Mouse (Mus musculus) heart, adult 2 months (tissue): ENCODE results near the gene Plb1. TPM values are rescaled to one million over a fixed set of nuclear protein-coding genes. Genes with fewer than 3 reads are reported as not detected.
A peak's percentile ranks its signal among the peaks of the same experiment; 100 is the strongest.

ENCODE experiments used
- DNase-seq, 2 experiments: peaks; one replicate each; pipeline ENCODE4 v3.0.0; 2021
- H3K27ac ChIP-seq: fragments of 200-600 bp; 2 replicates; pipeline ENCODE4 v1.8.1; 2022
- H3K27me3 ChIP-seq: fragments of 200-500 bp; 2 replicates; pipeline ENCODE4 v1.6.1; 2012; ENCODE audit warnings: mild to moderate bottlenecking, low read length, inconsistent platforms, mixed read lengths; ENCODE audit not compliant: control insufficient read depth, insufficient read depth
- H3K36me3 ChIP-seq: fragments of 200-500 bp; 2 replicates; pipeline ENCODE4 v1.6.1; 2012; ENCODE audit warnings: low read length, inconsistent platforms; ENCODE audit not compliant: control insufficient read depth, insufficient read depth
- H3K4me1 ChIP-seq: fragments of 200-500 bp; 2 replicates; pipeline ENCODE4 v1.6.1; 2011; ENCODE audit warnings: low read length; ENCODE audit not compliant: control insufficient read depth, insufficient read depth
- H3K4me3 ChIP-seq: fragments of 200-600 bp; 2 replicates; pipeline ENCODE4 v1.8.1; 2022
- H3K79me2 ChIP-seq: fragments of 200-500 bp; replicated peaks from 2 replicates; pipeline ENCODE4 v1.6.1; 2012; ENCODE audit warnings: mild to moderate bottlenecking, inconsistent platforms, low read length, moderate library complexity, mixed read lengths; ENCODE audit not compliant: control insufficient read depth, insufficient read depth
- H3K9ac ChIP-seq: fragments of 200-500 bp; 2 replicates; pipeline ENCODE4 v1.6.1; 2012; ENCODE audit warnings: low read depth, mild to moderate bottlenecking, control low read depth, inconsistent platforms, low read length, mixed read lengths
- CTCF ChIP-seq: fragments of 200-600 bp; IDR thresholded peaks from 2 replicates; pipeline ENCODE4 v1.8.1; 2022; ENCODE audit warnings: antibody characterized with exemption, mild to moderate bottlenecking, moderate library complexity
- EP300 ChIP-seq: fragments of 200-500 bp; IDR thresholded peaks from 2 replicates; pipeline ENCODE4 v1.6.1; 2011; ENCODE audit warnings: low read depth, low read length, control low read depth; ENCODE audit not compliant: insufficient read depth
- POLR2A ChIP-seq: fragments of 200-500 bp; IDR thresholded peaks from 2 replicates; pipeline ENCODE4 v1.6.1; 2011; ENCODE audit warnings: mild to moderate bottlenecking, low read depth, low read length, control low read depth; ENCODE audit not compliant: insufficient read depth
- WGBS: fragments of 180-500 bp; shearing (Covaris S2); methylation state at CpG from one replicate; pipeline ENCODE4 v1.1.7; 2018; 5-methylcytosine and 5-hydroxymethylcytosine counted together
- intact Hi-C: fragments of 180-260 bp; cut with DNase I; formaldehyde crosslinking; loops from one replicate; pipeline ENCODE4 v1.15.1; 2025
- polyA plus RNA-seq: library from polyadenylated mRNA; depleted of rRNA; stranded (reverse); fragments of >200 nt; gene quantifications from 2 replicates; pipeline ENCODE4 v1.2.3, GENCODE M21; 2012
- total RNA-seq, 2 experiments: library from RNA; stranded (reverse); gene quantifications; 2 replicates each; pipeline ENCODE4 v1.2.3; 2021

Plb1 gene
- total and polyA plus RNA-seq, 3 experiments: 0.82 to 1.6 (median 1.5) TPM

DNA sequence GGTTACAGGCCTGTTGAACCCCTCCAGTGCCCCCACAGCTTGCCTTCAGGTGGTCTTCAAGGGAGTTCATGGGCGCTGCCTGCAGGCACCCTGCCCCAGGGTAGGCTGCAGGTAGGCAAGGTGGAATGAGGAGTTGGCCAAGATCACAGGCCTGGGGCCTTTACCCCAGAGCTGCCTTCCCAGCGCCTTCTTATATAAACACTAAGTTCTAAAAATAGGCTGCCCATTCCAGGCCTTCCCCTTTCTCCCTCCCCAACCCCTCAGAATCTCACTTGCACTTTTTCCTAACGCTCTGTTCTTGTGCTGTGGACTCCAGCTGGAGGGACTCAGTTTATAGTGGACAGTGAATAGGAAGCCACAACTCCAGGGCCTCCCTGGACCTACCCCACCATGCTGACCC, 117.2 kb downstream of the Plb1 start:
- DNase-seq: peak in 1 of 2 experiments; percentile 33
- H3K79me2 ChIP-seq: no peaks in the 10 kb centered on the region
- no peaks in the 10 kb centered on the region for H3K27me3 ChIP-seq
- H3K9ac ChIP-seq: peak overlapping the region; percentile 55
- no peak for TF ChIP-seq EP300
- TF ChIP-seq CTCF: no peak
- peak; percentile 63 for TF ChIP-seq POLR2A
- peaks cover 23% of the 10 kb centered on the region for H3K4me1 ChIP-seq
- no peaks in the 10 kb centered on the region for H3K36me3 ChIP-seq
- 54% methylated on average over 3 of the region's 3 CpGs for WGBS
- intact Hi-C loops: loop anchor here (2.0 kb wide), 1 partner anchor 111 kb away; no protein-coding TSS in a partner anchor
- peak overlapping the region; percentile 85 for H3K27ac ChIP-seq
- H3K4me3 ChIP-seq: no peak overlapping the region

GRCm38 (mm10) chr5:32350551-32351256, 118.2 kb downstream of the Plb1 start:
- TF ChIP-seq CTCF (peak; percentile 31), POLR2A (no peak), EP300 (0 out of 2 replicates have a peak, but pooled peaks have one; percentile 46)
- no peaks in the 10 kb centered on the region for H3K79me2 ChIP-seq
- intact Hi-C loops: loop anchor here (2.0 kb wide), 1 partner anchor 110 kb away; no protein-coding TSS in a partner anchor
- no peak overlapping the region; the same call in 1 of the 2 replicates for H3K9ac ChIP-seq
- peak in 1 of 2 experiments; percentile 54 for DNase-seq
- no peak overlapping the region for H3K4me3 ChIP-seq
- WGBS: 29% methylated on average over 3 of the region's 3 CpGs
- H3K36me3 ChIP-seq: no peaks in the 10 kb centered on the region
- H3K27ac ChIP-seq: peak overlapping the region; percentile 85
- peaks cover 23% of the 10 kb centered on the region for H3K4me1 ChIP-seq
- no peaks in the 10 kb centered on the region for H3K27me3 ChIP-seq

- Histone ChIP-seq H3K36me3 (no peaks in the 10 kb centered on the region), H3K9ac (no peak overlapping the region), H3K79me2 (no peaks in the 10 kb centered on the region), H3K4me1 (peaks cover 23% of the 10 kb centered on the region), H3K27ac (peak overlapping the region; percentile 85), H3K27me3 (no peaks in the 10 kb centered on the region), H3K4me3 (no peak overlapping the region)
- intact Hi-C loops: loop anchor here (2.0 kb wide), 1 partner anchor 109 kb away; no protein-coding TSS in a partner anchor
- no peak for TF ChIP-seq POLR2A
- no peak for TF ChIP-seq EP300
- no peak for TF ChIP-seq CTCF
- WGBS: 56% methylated on average over 4 of the region's 4 CpGs
- DNase-seq: peak in 1 of 2 experiments; percentile 34
Observed at GRCm38 (mm10) chr5:32351721-32352465, 119.4 kb downstream of the Plb1 start.

- intact Hi-C loops: no loop called here
- Histone ChIP-seq H3K27me3 (no peaks in the 10 kb centered on the region), H3K79me2 (no peaks in the 10 kb centered on the region), H3K36me3 (no peaks in the 10 kb centered on the region), H3K27ac (no peak overlapping the region), H3K9ac (no peak overlapping the region), H3K4me1 (peaks cover 23% of the 10 kb centered on the region), H3K4me3 (no peak overlapping the region)
- 55% methylated on average over 3 of the region's 3 CpGs for WGBS
- no peak for TF ChIP-seq CTCF
- no peak for TF ChIP-seq POLR2A
- TF ChIP-seq EP300: no peak
- no peak for DNase-seq
Observed at GRCm38 (mm10) chr5:32352845-32353244, 120.3 kb downstream of the Plb1 start.

DNA sequence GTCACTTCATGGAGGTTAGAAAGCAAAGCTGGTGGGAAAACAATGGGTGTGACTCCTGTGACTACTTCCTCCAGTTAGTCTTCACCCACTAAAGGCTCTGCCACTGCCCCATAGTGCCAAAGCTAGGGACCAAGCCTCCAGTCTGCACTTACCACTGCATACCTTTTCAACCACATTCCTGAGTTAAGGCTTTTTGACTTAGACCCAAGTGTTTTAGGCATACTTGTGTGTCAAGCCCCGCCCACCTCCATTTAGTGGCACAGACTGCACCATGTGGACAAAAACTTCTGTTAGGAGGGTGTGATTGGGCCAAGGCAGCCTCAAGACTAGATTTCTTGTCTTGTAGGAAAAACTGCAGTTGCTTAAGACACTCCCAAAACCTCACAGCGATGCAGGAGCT, 120.8 kb downstream of the Plb1 start:
- intact Hi-C loops: no loop called here
- 88% methylated on average over 2 of the region's 2 CpGs for WGBS
- no peaks in the 10 kb centered on the region for H3K27me3 ChIP-seq
- H3K27ac ChIP-seq: no peak overlapping the region
- peaks cover 23% of the 10 kb centered on the region for H3K4me1 ChIP-seq
- H3K36me3 ChIP-seq: no peaks in the 10 kb centered on the region
- TF ChIP-seq POLR2A (no peak), EP300 (no peak), CTCF (no peak)
- no peak overlapping the region for H3K9ac ChIP-seq
- no peak overlapping the region for H3K4me3 ChIP-seq
- no peaks in the 10 kb centered on the region for H3K79me2 ChIP-seq
- no peak for DNase-seq
